Mouse (Mus musculus) hindbrain, embryonic 12.5 days (tissue): ENCODE measurements around the gene Gm45837. TPM values are rescaled to one million over a fixed set of nuclear protein-coding genes. Genes with fewer than 3 reads are reported as not detected.
A peak's percentile ranks its signal among the peaks of the same experiment; 100 is the strongest.

Experiments
- ATAC-seq: fragments of 200-750 bp; cut with Nextera tagmentation; 2 replicates; pipeline ENCODE4 v1.8.0; 2017; ENCODE audit warnings: moderate TSS enrichment; ENCODE audit not compliant: low FRiP score
- H3K27ac ChIP-seq: fragments of 300-500 bp; sonication (generic); 2 replicates; pipeline ENCODE4 v1.5.1; 2016; ENCODE audit warnings: mild to moderate bottlenecking
- H3K27me3 ChIP-seq: fragments of 300-500 bp; sonication (generic); 2 replicates; pipeline ENCODE4 v1.6.1; 2016; ENCODE audit warnings: mild to moderate bottlenecking
- H3K36me3 ChIP-seq: fragments of 300-500 bp; sonication (generic); 2 replicates; pipeline ENCODE4 v1.6.1; 2016; ENCODE audit warnings: mild to moderate bottlenecking
- H3K4me1 ChIP-seq: fragments of 300-500 bp; sonication (generic); 2 replicates; pipeline ENCODE4 v1.6.1; 2016
- H3K4me2 ChIP-seq: fragments of 300-500 bp; sonication (generic); replicated peaks from 2 replicates; pipeline ENCODE4 v1.6.1; 2016; ENCODE audit warnings: mild to moderate bottlenecking
- H3K4me3 ChIP-seq: fragments of 300-500 bp; sonication (generic); 2 replicates; pipeline ENCODE4 v1.5.1; 2016; ENCODE audit warnings: mild to moderate bottlenecking
- H3K9ac ChIP-seq: fragments of 300-500 bp; sonication (generic); 2 replicates; pipeline ENCODE4 v1.6.1; 2016; ENCODE audit warnings: mild to moderate bottlenecking, moderate library complexity
- H3K9me3 ChIP-seq: fragments of 300-500 bp; sonication (generic); replicated peaks from 2 replicates; pipeline ENCODE4 v1.6.1; 2016; ENCODE audit warnings: mild to moderate bottlenecking
- WGBS: fragments of 180-500 bp; shearing (Covaris S2); methylation state at CpG from one replicate; pipeline ENCODE4 v1.1.7; 2016; 5-methylcytosine and 5-hydroxymethylcytosine counted together
- polyA plus RNA-seq: library from polyadenylated mRNA; unstranded; fragments of >200 nt; fragmentation: Nextera tagmentation; extraction: Ambion mirVana; gene quantifications from 2 replicates; pipeline ENCODE4 v1.2.1, GENCODE M21; 2016

The Gm45837 gene
- polyA plus RNA-seq, 1 experiment from 2014 or later: not detected

DNA sequence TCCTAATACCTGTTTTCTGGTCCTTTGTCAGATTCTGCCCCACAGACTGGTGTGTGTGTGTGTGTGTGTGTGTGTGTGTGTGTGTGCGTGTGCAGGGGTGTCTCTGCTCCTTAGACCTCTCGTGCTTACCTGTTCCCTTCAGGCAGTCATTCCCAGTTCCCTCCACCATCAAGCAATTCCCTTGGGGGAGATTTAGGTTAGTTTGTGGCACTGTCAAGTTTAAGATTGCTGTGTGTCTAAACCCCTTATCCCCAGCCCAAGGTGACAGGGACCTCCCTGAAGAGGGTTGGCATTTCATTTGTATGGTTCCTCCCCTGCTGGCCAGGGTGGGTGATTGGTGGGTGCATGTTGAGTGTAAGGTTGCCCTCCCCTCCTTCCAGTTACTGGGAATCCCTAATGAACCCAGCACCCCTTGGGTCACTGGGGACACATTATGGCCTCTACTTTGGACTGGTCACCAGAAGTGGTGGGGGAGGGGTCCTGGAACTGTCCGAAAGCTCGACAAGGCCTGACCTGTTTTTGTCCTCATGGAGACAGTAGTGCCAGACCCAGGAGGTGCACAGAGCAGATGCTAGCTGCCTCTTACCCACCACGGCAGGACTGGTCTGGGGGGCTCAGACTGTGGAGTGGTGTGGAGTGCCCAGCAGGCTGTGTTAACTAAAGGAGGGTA lies 31.8 kb upstream of the Gm45837 start:
- Histone ChIP-seq H3K27me3 (no peaks in the 10 kb centered on the region), H3K9me3 (no peaks in the 10 kb centered on the region), H3K4me2 (no peak overlapping the region; the same call in 1 of the 2 replicates), H3K4me1 (peaks cover 8% of the 10 kb centered on the region), H3K9ac (no peak overlapping the region), H3K36me3 (no peaks in the 10 kb centered on the region), H3K4me3 (no peak overlapping the region), H3K27ac (no peak overlapping the region)
- WGBS: 61% methylated on average over 5 of the region's 5 CpGs
- ATAC-seq: no peak

DNA sequence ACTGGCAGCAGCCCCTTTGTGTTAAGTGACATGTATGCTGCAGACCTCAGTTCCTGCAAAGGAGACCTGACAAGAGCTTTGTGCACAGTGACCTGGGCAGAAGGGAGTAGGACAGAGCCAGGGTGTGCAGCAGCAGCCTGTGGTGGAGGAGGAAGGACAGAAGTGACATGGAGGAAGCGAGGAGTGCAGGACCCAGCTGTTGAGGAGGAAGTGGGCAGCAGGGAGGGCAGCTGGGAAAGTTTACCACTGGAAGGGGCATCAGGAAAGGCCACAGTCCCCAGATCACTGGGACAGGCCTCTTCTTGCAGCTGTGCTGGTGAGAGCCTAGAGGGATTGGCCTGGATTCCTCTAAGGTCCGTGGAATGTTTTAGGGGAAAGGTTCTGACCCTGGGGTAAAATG lies 31.0 kb upstream of the Gm45837 start:
- no peak for ATAC-seq
- Histone ChIP-seq H3K4me1 (peaks cover 8% of the 10 kb centered on the region), H3K36me3 (no peaks in the 10 kb centered on the region), H3K4me3 (no peak overlapping the region), H3K9ac (no peak overlapping the region), H3K4me2 (no peak overlapping the region), H3K9me3 (no peaks in the 10 kb centered on the region), H3K27me3 (no peaks in the 10 kb centered on the region), H3K27ac (no peak overlapping the region)
- 71% methylated on average over 2 of the region's 2 CpGs for WGBS

DNA sequence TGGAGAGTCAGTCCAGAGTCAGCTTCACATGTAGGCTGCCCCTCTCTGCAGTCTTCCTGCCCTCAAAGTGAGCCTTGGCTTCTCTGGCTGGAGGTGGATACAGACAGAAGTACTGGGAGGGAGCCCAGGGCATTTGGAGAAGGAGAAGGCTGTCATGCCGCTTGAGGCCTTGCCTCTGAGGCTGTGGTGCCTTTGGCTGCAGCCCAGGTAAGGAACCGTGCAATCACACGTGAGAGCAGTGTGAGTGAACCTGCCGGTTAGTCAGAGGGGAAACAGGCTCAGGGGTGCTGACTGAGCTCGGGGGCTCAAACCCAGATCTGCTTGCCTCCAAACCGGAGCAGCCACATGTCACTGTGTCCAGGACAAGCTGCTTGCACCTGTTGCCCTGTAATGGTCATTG lies 29.2 kb upstream of the Gm45837 start:
- Histone ChIP-seq H3K4me1 (peaks cover 16% of the 10 kb centered on the region), H3K4me2 (no peak overlapping the region), H3K4me3 (no peak overlapping the region), H3K36me3 (no peaks in the 10 kb centered on the region), H3K9me3 (no peaks in the 10 kb centered on the region), H3K27ac (no peak overlapping the region), H3K27me3 (no peaks in the 10 kb centered on the region), H3K9ac (no peak overlapping the region)
- 78% methylated on average over 6 of the region's 6 CpGs for WGBS
- no peak for ATAC-seq

DNA sequence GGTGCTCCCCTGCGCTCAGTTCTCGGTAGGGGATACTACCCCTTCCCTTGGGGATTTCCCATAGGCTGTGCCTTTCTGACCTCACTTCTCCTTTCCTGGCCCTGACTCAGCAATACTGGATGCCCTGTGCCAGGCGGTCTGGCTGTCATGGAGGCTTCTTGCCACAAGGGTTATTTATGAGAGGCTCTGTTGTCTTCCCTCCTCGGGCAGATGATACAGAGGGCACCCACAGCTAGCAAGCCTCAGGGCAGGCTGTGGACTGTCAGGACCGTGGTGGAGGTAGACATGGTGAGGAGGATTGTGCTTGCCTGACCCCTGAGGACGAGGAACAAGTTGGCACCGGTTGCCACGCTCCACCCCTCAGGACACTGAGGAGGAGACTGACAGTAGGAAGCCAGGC lies 28.3 kb upstream of the Gm45837 start:
- no peak for ATAC-seq
- 72% methylated on average over 8 of the region's 8 CpGs for WGBS

DNA sequence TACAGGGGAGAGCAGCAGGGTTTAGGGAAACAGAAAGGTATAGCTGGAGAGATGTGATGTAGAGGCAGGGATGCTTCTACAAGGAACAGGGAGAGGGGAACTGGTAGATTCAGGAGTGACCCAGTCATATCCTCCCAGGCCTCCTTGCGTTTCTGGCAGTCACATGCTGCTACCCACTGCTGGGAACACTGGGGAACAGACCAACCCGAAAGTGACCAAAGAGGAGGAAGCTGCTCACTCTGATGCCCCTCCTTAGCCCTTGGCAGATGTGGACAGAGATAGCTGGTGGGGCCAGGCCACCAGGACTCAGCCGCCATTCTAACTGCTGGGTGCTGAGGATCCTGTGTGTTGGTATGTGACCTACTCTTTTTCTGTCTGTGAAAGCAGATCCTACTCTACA lies 26.9 kb upstream of the Gm45837 start:
- no peak overlapping the region for H3K4me2 ChIP-seq
- peaks cover 8% of the 10 kb centered on the region for H3K4me1 ChIP-seq
- H3K9me3 ChIP-seq: no peaks in the 10 kb centered on the region
- no peaks in the 10 kb centered on the region for H3K36me3 ChIP-seq
- no peak overlapping the region for H3K27ac ChIP-seq
- no peak for ATAC-seq
- no peaks in the 10 kb centered on the region for H3K27me3 ChIP-seq
- H3K4me3 ChIP-seq: no peak overlapping the region
- no peak overlapping the region for H3K9ac ChIP-seq
- 75% methylated on average over 3 of the region's 3 CpGs for WGBS

More for the DNA sequence above, 28.3 kb upstream of the Gm45837 start:
- Histone ChIP-seq H3K9ac (no peak overlapping the region), H3K4me1 (peaks cover 16% of the 10 kb centered on the region), H3K9me3 (no peaks in the 10 kb centered on the region), H3K4me3 (no peak overlapping the region), H3K27me3 (no peaks in the 10 kb centered on the region), H3K4me2 (no peak overlapping the region), H3K36me3 (no peaks in the 10 kb centered on the region), H3K27ac (no peak overlapping the region)

DNA sequence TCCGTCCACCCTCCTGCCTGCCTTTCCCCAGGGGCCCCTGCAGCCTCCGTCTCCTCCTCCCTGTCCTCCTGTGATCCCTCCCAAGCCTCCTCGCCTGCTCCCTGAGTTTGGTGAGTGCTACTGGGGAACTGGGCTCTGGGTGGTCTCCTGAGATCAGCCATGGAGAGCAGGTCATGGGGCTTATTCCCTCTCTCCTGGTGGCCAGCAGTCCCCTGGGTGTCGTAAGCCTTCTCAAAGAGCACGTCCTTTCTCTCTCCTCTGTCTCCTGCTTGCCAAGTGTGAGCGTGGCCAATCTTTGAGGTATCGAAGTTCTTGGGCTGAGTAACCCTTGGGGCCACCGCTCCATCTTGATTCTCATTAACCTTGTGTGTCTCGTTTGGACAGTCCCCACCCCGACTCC lies 25.8 kb upstream of the Gm45837 start:
- Histone ChIP-seq H3K4me3 (no peak overlapping the region), H3K9me3 (no peaks in the 10 kb centered on the region), H3K27ac (no peak overlapping the region), H3K36me3 (no peaks in the 10 kb centered on the region), H3K4me1 (peaks cover 8% of the 10 kb centered on the region), H3K9ac (no peak overlapping the region), H3K4me2 (no peak overlapping the region), H3K27me3 (no peaks in the 10 kb centered on the region)
- no peak for ATAC-seq
- 74% methylated on average over 10 of the region's 10 CpGs for WGBS

DNA sequence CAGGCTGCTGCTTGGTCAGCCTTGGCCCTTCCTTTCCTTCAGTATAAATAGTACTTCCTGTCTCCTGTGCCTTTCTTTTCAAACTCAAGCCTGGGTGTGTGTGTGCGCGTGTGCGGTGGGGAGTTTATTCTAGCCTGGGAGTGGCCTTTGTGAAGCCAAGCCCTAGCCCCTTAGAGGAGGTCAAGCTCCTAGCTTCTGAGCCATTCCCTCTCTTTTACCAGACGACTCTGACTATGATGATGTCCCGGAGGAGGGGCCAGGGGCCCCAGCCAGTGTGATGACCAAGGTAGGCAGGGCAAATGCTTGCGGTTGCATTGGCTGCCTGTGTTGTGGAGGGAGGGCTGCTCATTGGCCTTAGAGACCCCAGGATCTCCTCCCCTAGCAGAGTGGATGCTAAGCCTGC lies 25.4 kb upstream of the Gm45837 start:
- Histone ChIP-seq H3K36me3 (no peaks in the 10 kb centered on the region), H3K4me3 (no peak overlapping the region), H3K4me2 (no peak overlapping the region), H3K27ac (no peak overlapping the region), H3K9me3 (no peaks in the 10 kb centered on the region), H3K4me1 (peaks cover 8% of the 10 kb centered on the region), H3K27me3 (no peaks in the 10 kb centered on the region), H3K9ac (no peak overlapping the region)
- ATAC-seq: no peak
- WGBS: 47% methylated on average over 6 of the region's 6 CpGs

DNA sequence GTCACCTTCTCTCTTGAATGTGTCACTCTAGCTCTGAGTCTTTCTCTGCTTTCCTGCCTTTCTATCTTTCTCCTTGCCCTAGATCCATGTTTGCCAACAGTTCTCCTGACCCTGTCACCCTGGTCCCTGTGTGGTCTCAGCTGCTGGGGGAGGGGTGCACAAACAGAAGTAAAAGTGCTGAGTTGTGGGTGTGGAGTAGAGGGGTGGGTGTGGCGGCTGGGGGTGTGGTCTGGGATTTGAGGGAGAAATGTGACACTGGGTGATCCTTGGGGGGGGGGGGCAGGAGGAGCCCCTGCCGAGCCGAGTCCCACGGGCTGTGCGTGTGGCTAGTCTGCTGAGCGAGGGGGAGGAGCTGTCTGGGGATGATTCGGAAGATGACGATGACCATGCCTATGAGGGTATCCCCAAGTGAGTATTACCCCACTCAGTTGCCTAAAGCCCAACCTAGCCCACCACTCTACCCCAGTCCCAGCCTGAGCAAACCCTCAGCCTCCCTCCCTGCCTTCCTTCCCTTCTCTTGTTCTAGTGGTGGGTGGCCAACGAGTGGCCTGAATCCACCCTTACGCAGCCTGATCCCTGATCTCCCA lies 24.7 kb upstream of the Gm45837 start:
- Histone ChIP-seq H3K4me2 (no peak overlapping the region), H3K27me3 (no peaks in the 10 kb centered on the region), H3K9ac (no peak overlapping the region), H3K4me1 (peaks cover 8% of the 10 kb centered on the region), H3K27ac (no peak overlapping the region), H3K36me3 (no peaks in the 10 kb centered on the region), H3K9me3 (no peaks in the 10 kb centered on the region), H3K4me3 (no peak overlapping the region)
- no peak for ATAC-seq
- WGBS: 56% methylated on average over 5 of the region's 10 CpGs

DNA sequence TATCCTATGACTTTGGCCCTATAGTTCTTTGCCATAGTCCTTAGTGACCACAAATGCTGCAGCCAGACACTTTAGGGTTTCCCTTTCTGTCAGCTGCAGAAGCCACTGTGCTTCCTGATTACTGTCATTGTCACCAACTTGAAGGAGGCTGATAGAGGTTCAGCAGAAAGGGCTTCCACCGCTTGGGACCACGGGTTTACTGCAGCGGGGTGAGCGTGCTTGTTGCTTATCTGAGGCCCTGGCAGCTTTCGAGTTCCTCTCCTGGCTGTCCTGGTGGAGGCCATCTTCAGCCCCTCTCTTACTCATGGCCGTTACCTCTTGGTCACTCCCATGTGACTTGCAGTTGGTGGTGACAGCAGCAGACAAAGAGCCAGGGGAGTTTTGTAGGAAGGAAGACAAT lies 21.4 kb upstream of the Gm45837 start:
- H3K4me1 ChIP-seq: peaks cover 21% of the 10 kb centered on the region
- WGBS: 85% methylated on average over 6 of the region's 6 CpGs
- no peak overlapping the region for H3K4me2 ChIP-seq

DNA sequence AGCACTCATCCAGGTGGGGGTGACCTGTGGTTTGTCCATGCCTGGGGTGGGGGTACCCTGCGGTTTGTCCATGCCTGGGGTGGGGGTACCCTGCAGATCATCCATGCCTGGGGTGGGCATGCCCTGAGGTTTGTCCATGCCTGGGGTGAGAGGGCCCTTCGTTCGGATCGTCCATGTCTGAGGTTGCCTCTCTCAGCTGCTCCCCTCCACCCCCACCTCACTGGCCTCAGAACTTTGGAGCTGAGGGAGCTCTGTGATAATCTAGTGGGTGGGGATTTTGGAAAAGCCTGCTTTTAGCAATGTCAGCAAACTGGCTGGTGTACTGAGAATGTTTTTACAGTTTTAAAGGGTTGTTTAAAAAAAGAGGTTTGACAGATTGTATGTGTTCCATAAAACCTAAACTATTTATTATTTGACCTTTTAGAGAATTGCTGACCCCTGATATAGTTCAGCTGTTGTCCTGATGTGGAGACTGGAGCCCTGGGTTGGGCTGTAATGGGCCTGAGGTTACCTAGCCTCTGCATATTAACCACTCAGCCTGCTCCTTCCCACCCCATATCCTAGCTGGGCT lies 18.7 kb upstream of the Gm45837 start:
- Histone ChIP-seq H3K4me1 (peaks cover 13% of the 10 kb centered on the region), H3K27ac (no peak overlapping the region), H3K4me2 (no peak overlapping the region), H3K36me3 (no peaks in the 10 kb centered on the region), H3K9ac (no peak overlapping the region), H3K9me3 (no peaks in the 10 kb centered on the region), H3K27me3 (no peaks in the 10 kb centered on the region), H3K4me3 (no peak overlapping the region)
- ATAC-seq: peak; percentile 15; the same call in 1 of the 2 replicates
- WGBS: 85% methylated on average over 4 of the region's 4 CpGs

More for the DNA sequence above, 21.4 kb upstream of the Gm45837 start:
- no peak for ATAC-seq
- Histone ChIP-seq H3K9ac (no peak overlapping the region), H3K4me3 (no peak overlapping the region), H3K36me3 (no peaks in the 10 kb centered on the region), H3K9me3 (no peaks in the 10 kb centered on the region), H3K27ac (no peak overlapping the region), H3K27me3 (no peaks in the 10 kb centered on the region)

DNA sequence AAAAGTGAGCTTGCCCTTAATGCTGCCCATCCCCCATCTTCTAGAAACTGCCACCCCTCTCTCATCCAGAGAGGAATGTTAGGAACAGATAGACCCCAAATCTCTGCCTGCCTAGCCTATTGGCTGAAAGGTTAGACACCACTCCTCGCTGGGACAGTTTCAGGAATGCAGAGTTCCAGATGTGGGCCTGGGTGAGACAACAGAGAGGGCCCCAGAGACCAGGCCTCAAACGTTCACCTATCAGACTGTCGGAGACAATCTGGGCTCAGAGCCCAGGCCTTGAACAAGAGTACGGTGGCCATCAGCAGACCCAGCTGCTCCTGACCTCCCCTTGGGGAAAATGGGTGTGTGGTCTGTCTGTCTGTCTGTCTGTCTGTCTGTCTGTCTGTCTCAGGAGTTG lies 17.7 kb upstream of the Gm45837 start:
- H3K4me1 ChIP-seq: peaks cover 13% of the 10 kb centered on the region
- no peak overlapping the region for H3K4me2 ChIP-seq
- no peak for ATAC-seq
- no peaks in the 10 kb centered on the region for H3K36me3 ChIP-seq
- WGBS: 64% methylated on average over 4 of the region's 4 CpGs
- no peak overlapping the region for H3K4me3 ChIP-seq
- H3K9me3 ChIP-seq: no peaks in the 10 kb centered on the region
- H3K27me3 ChIP-seq: no peaks in the 10 kb centered on the region
- peak overlapping the region; percentile 36; the same call in 1 of the 2 replicates for H3K27ac ChIP-seq
- H3K9ac ChIP-seq: no peak overlapping the region

DNA sequence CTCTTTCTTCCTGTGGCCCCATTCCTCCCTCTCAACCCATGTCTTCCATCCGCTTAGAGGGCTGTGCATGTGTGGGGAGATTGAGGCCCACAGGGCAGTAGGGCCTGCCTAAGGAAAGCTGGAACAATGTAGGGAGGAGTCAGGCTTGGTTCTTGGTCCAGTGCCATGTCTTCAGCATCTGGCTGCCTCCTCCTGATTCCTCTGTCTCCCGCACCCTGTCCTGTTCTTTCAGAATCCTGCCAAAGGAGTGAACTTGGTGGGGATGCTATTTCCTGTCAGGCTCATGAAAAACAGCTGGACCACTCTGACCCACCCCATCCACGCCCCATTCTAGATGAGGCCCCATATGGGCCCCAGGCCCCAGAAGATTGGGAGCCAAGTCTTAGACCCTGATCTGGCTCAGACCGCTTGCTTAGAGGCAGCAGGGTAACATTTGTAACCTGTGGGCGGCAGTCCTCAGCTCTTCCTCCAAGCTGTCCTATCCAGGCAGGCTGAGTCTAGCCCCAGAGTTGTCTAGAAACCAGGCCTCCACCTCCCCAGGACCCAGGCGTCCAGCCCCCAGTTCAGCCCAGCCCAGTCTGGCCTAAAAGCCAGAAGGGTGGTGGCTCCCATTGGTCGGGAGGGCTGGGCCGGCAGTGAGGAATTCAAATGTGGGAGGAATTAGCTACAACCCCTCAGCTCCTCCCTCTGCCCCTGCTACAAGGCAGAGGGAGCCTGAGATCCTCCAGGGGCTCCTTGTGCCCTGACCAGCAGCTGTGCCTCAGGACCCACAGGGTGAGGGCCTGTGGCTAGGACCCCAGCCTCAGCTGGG lies 16.8 kb upstream of the Gm45837 start:
- no peak overlapping the region for H3K4me3 ChIP-seq
- peak; percentile 35; the same call in 1 of the 2 replicates for ATAC-seq
- peaks cover 13% of the 10 kb centered on the region for H3K4me1 ChIP-seq
- WGBS: 43% methylated on average over 8 of the region's 8 CpGs
- peak overlapping the region; percentile 49 for H3K27ac ChIP-seq
- 0 out of 2 replicates have a peak overlapping the region, but pooled peaks have one; percentile 14 for H3K9ac ChIP-seq
- H3K4me2 ChIP-seq: 0 out of 2 replicates have a peak overlapping the region, but pooled peaks have one; percentile 9
- H3K36me3 ChIP-seq: no peaks in the 10 kb centered on the region
- H3K27me3 ChIP-seq: no peaks in the 10 kb centered on the region
- H3K9me3 ChIP-seq: no peaks in the 10 kb centered on the region
